Mouse (Mus musculus) duodenum, adult 2 months (tissue): ENCODE results near the gene Slc36a1. TPM values are rescaled to one million over a fixed set of nuclear protein-coding genes. Genes with fewer than 3 reads are reported as not detected.

Experiments
- polyA plus RNA-seq: library from polyadenylated mRNA; depleted of rRNA; stranded (reverse); fragments of >200 nt; gene quantifications from 2 replicates; pipeline ENCODE4 v1.2.3, GENCODE M21; 2012; ENCODE audit warnings: low replicate concordance; rRNA removed

Slc36a1 gene
- 24.0 and 139 TPM in 2 replicates for polyA plus RNA-seq

GRCm38 (mm10) chr11:55204159-55204596 lies at the start of gene Slc36a1:
Gene Slc36a1, plus strand, starts transcription at chr11:55204350.

DNA sequence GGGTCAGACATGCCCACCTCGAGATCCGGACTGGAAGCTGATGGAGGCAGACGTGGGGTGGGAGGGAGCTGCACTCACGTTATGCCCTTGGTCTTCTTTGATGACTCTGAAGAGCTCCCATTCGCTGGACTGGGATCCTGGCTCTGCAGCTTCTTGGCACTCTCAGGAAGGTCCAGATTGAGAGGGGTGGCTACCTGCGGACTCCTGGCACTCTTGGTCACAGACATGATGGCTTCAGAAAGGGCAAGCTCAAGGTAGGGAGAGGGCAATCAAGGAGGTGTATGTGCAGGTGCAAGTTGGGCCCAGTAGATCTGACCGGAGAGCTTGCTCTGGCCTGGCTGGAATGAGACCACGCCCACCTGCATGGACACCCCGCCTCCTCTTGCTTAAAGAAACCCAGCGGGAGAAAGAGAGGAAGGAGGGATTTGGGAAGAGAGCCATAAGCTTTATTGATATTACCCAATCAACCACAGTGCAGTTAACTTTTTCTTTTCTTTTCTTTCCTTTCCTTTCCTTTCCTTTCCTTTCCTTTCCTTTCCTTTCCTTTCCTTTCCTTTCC lies 19.3 kb upstream of the Slc36a1 start, which contains the start of gene Slc36a2:
Gene Slc36a2, minus strand, starts transcription at position 345 of the 559 bp plus-strand sequence.

Other genes with a start within 250 kb of the Slc36a1 start
- 52.2 and 114 TPM in 2 replicates for gene Tnip1, start 241.4 kb upstream of the Slc36a1 start, polyA plus RNA-seq
- gene Anxa6, start 170.9 kb upstream of the Slc36a1 start, polyA plus RNA-seq: 24.0 and 27.3 TPM in 2 replicates
- 0.79 and 1.1 TPM in 2 replicates for gene Ccdc69, start 126.2 kb upstream of the Slc36a1 start, polyA plus RNA-seq
- 11.0 and 23.0 TPM in 2 replicates for gene Gm2a, start 106.2 kb upstream of the Slc36a1 start, polyA plus RNA-seq
- 0.14 and 0.38 TPM in 2 replicates for gene Slc36a3, start 52.6 kb upstream of the Slc36a1 start, polyA plus RNA-seq
- gene Slc36a2, start 19.3 kb upstream of the Slc36a1 start, polyA plus RNA-seq: 0.76 and 4.4 TPM in 2 replicates
- gene Fat2, start 132.2 kb downstream of the Slc36a1 start, polyA plus RNA-seq: under 0.01 TPM in 1 of 2 replicates, not detected in the other
- 277 and 331 TPM in 2 replicates for gene Sparc, start 218.8 kb downstream of the Slc36a1 start, polyA plus RNA-seq